Mouse (Mus musculus) hindbrain, embryonic 10.5 days (tissue): ENCODE measurements at regions not wholly inside any gene's neighbourhood (a gene's known extent, or its start where the extent isn't known, plus 50 kb on each side); places are given as distances from the start of the nearest gene placed in this dataset.

Experiments
- DNase-seq: peaks from one replicate; pipeline ENCODE4 v3.0.0-alpha.2; 2017; ENCODE audit warnings: low spot score
- H3K27ac ChIP-seq: fragments of 300-500 bp; sonication (generic); 2 replicates; pipeline ENCODE4 v1.5.1; 2016; ENCODE audit warnings: mild to moderate bottlenecking, moderate library complexity
- H3K27me3 ChIP-seq: fragments of 300-500 bp; sonication (generic); 2 replicates; pipeline ENCODE4 v1.6.1; 2016; ENCODE audit warnings: mild to moderate bottlenecking; ENCODE audit not compliant: poor library complexity, insufficient read depth, severe bottlenecking
- H3K36me3 ChIP-seq: fragments of 300-500 bp; sonication (generic); 2 replicates; pipeline ENCODE4 v1.6.1; 2016; ENCODE audit warnings: mild to moderate bottlenecking, moderate library complexity
- H3K4me1 ChIP-seq: fragments of 300-500 bp; sonication (generic); replicated peaks from 2 replicates; pipeline ENCODE4 v1.6.1; 2016; ENCODE audit warnings: mild to moderate bottlenecking
- H3K4me3 ChIP-seq: fragments of 300-500 bp; sonication (generic); 2 replicates; pipeline ENCODE4 v1.5.1; 2016; ENCODE audit warnings: mild to moderate bottlenecking, moderate library complexity
- H3K9me3 ChIP-seq: fragments of 300-500 bp; sonication (generic); 2 replicates; pipeline ENCODE4 v1.6.1; 2016; ENCODE audit warnings: mild to moderate bottlenecking, moderate library complexity
- WGBS: fragments of 180-500 bp; shearing (Covaris S2); methylation state at CpG from one replicate; pipeline ENCODE4 v1.1.7; 2016; 5-methylcytosine and 5-hydroxymethylcytosine counted together

DNA sequence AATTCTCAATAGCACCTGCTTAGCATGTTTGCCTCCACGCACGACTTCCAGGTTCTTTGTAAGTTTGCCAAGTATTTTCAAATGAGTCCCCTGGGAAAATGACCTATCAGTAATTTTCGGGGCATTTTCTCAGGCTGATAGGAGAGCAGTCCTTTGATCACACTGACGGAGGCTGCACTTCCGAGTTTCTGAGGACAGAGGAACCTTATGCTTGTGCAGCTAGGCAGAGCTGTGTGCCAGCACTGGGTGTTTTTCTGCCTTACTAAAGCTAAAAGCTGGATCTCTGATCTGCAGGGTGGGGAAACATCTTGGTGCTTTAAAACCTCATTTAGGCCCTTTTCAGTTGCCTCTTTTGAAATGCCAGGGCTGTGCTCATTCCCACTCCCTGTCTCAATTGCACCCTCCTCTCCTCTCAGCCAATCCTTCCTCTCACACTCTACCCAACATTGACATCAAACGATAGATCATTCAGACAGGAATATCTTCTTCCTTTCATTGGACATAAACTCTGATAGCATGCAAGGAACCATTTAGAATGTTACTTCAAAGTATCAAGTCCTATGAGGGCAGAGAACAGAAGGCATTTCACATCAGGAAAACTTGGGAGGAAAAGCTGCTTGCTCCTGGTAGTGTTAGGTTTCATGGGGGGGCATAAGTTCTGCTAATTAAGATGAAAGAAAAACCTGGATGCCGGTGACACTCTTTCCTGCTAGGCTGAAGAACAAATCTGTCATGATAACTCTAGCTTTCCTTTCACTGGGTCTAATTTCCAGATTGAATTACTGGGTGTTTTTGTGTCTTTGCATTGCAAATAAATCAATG lies 95.3 kb downstream of the Lurap1l start:
- H3K9me3 ChIP-seq = peaks cover 11% of the 10 kb centered on the region
- no peak overlapping the region for H3K4me3 ChIP-seq
- H3K36me3 ChIP-seq = no peaks in the 10 kb centered on the region
- no peak overlapping the region for H3K27ac ChIP-seq
- DNase-seq = no peak
- no peaks in the 10 kb centered on the region for H3K4me1 ChIP-seq
- WGBS = 53% methylated on average over 7 of the region's 7 CpGs
- no peaks in the 10 kb centered on the region for H3K27me3 ChIP-seq

- 81% methylated on average over 1 of the region's 1 CpGs for WGBS
- DNase-seq = no peak
- Histone ChIP-seq H3K4me3 (no peak overlapping the region), H3K9me3 (0 out of 2 replicates have a peak, but pooled peaks cover 4% of the 10 kb centered on the region), H3K27ac (no peak overlapping the region), H3K4me1 (no peaks in the 10 kb centered on the region), H3K27me3 (no peaks in the 10 kb centered on the region), H3K36me3 (no peaks in the 10 kb centered on the region)
Observed at GRCm38 (mm10) chr4:81006546-81006945, 96.1 kb downstream of the Lurap1l start.

DNA sequence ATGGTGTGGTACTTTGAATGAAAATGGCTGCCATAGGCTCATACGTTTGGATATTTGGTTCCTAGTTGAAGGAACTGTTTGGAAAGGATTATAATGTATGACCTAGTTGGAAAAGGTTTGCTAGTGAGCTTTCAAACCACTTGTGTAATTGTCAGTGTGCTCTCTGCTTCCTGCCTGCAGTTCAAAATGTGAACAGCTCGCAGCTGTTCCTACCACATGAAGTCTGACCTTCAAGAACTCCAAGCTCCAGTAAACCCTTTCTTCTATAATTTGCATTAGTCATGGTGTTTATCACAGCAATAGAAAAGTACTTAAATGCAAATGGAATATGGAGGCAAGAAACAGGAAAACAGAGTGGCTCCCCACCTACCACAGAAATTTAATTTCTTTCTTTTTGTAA lies 111.4 kb downstream of the Lurap1l start:
- no peak overlapping the region for H3K4me3 ChIP-seq
- H3K27ac ChIP-seq = no peak overlapping the region
- H3K36me3 ChIP-seq = no peaks in the 10 kb centered on the region
- DNase-seq = no peak
- H3K27me3 ChIP-seq = no peaks in the 10 kb centered on the region
- WGBS = 53% methylated on average over 2 of the region's 2 CpGs
- H3K9me3 ChIP-seq = no peaks in the 10 kb centered on the region
- H3K4me1 ChIP-seq = no peaks in the 10 kb centered on the region

DNA sequence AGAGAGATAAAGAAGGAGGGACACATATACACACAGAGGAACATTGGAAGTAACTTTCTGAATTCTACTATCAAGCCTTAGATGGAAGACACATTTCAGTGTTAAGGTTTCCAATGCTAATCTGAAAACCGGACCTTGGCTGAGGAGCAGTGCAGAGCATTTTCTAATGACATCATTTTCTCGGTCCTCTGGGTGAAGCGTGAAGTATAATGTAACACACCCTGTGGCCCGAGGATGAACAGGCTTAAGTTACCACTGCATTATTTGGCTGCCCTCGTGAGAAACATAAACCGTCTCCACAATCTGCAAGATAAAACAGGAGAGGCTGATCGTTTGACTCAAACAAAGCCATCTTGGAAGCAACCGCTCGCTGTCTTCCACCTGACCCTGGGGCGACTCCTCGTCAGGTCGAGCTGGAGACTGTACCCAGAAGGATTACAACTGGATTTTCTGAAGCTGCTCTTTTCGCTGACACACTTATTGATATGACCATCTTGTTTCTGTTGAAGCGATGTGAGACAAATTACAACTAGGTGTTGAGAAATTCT lies 113.1 kb downstream of the Lurap1l start:
- Histone ChIP-seq H3K36me3 (no peaks in the 10 kb centered on the region), H3K27me3 (no peaks in the 10 kb centered on the region), H3K4me3 (no peak overlapping the region), H3K9me3 (no peaks in the 10 kb centered on the region), H3K4me1 (no peaks in the 10 kb centered on the region), H3K27ac (no peak overlapping the region)
- WGBS = 76% methylated on average over 14 of the region's 14 CpGs
- no peak for DNase-seq

- DNase-seq = no peak
- WGBS = 95% methylated on average over 1 of the region's 1 CpGs
- H3K27ac ChIP-seq = no peak overlapping the region
Observed at GRCm38 (mm10) chr4:81027558-81027957, 117.1 kb downstream of the Lurap1l start.

GRCm38 (mm10) chr4:81030671-81031070 lies 120.2 kb downstream of the Lurap1l start:
- Histone ChIP-seq H3K27ac (no peak overlapping the region), H3K36me3 (no peaks in the 10 kb centered on the region), H3K4me3 (no peak overlapping the region), H3K27me3 (no peaks in the 10 kb centered on the region), H3K4me1 (no peaks in the 10 kb centered on the region), H3K9me3 (no peaks in the 10 kb centered on the region)
- WGBS = 86% methylated on average over 3 of the region's 3 CpGs
- no peak for DNase-seq

More at GRCm38 (mm10) chr4:81027558-81027957, 117.1 kb downstream of the Lurap1l start:
- no peaks in the 10 kb centered on the region for H3K36me3 ChIP-seq
- no peaks in the 10 kb centered on the region for H3K27me3 ChIP-seq
- no peaks in the 10 kb centered on the region for H3K9me3 ChIP-seq
- H3K4me1 ChIP-seq = no peaks in the 10 kb centered on the region
- H3K4me3 ChIP-seq = no peak overlapping the region

GRCm38 (mm10) chr4:81037336-81037902 lies 127.0 kb downstream of the Lurap1l start:
- no peaks in the 10 kb centered on the region for H3K4me1 ChIP-seq
- no peak for DNase-seq
- H3K4me3 ChIP-seq = no peak overlapping the region
- no peaks in the 10 kb centered on the region for H3K36me3 ChIP-seq
- H3K27ac ChIP-seq = no peak overlapping the region
- no peaks in the 10 kb centered on the region for H3K9me3 ChIP-seq
- H3K27me3 ChIP-seq = no peaks in the 10 kb centered on the region

- H3K9me3 ChIP-seq = no peaks in the 10 kb centered on the region
- no peaks in the 10 kb centered on the region for H3K4me1 ChIP-seq
- 88% methylated on average over 1 of the region's 1 CpGs for WGBS
- no peak overlapping the region for H3K27ac ChIP-seq
- DNase-seq = no peak
- H3K27me3 ChIP-seq = no peaks in the 10 kb centered on the region
- H3K4me3 ChIP-seq = no peak overlapping the region
- no peaks in the 10 kb centered on the region for H3K36me3 ChIP-seq
Observed at GRCm38 (mm10) chr4:81058227-81058626, 147.8 kb downstream of the Lurap1l start.

GRCm38 (mm10) chr4:81058809-81059208 lies 148.4 kb downstream of the Lurap1l start:
- H3K4me1 ChIP-seq = no peaks in the 10 kb centered on the region
- H3K9me3 ChIP-seq = no peaks in the 10 kb centered on the region
- H3K4me3 ChIP-seq = no peak overlapping the region
- DNase-seq = no peak
- WGBS = 93% methylated on average over 5 of the region's 5 CpGs
- H3K36me3 ChIP-seq = no peaks in the 10 kb centered on the region
- no peaks in the 10 kb centered on the region for H3K27me3 ChIP-seq
- H3K27ac ChIP-seq = no peak overlapping the region

DNA sequence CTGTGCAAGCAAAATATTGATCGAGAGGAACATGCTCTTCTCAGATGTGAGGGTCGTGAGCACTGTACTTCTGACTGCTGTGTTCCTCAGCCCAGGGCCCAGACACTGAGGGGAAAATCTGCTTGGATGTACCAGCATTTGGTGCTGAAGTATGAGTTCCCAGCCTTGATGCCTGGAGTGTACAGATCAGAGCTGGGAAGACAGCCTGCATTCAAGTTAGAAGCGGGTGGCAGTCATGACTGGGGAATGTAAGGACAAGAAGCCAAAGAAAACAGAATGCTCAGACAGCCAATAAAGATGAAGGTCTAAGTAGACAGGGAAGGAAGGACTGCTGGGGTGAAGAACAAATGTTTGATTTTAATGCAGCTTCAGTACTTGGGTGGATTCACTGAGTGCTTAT lies 148.9 kb downstream of the Lurap1l start:
- no peak for DNase-seq
- whole genome bisulfite sequencing = 96% methylated on average over 3 of the region's 3 CpGs
- H3K4me3 ChIP-seq = no peak overlapping the region
- no peaks in the 10 kb centered on the region for H3K9me3 ChIP-seq
- no peaks in the 10 kb centered on the region for H3K4me1 ChIP-seq
- no peak overlapping the region for H3K27ac ChIP-seq
- H3K36me3 ChIP-seq = no peaks in the 10 kb centered on the region
- no peaks in the 10 kb centered on the region for H3K27me3 ChIP-seq

DNA sequence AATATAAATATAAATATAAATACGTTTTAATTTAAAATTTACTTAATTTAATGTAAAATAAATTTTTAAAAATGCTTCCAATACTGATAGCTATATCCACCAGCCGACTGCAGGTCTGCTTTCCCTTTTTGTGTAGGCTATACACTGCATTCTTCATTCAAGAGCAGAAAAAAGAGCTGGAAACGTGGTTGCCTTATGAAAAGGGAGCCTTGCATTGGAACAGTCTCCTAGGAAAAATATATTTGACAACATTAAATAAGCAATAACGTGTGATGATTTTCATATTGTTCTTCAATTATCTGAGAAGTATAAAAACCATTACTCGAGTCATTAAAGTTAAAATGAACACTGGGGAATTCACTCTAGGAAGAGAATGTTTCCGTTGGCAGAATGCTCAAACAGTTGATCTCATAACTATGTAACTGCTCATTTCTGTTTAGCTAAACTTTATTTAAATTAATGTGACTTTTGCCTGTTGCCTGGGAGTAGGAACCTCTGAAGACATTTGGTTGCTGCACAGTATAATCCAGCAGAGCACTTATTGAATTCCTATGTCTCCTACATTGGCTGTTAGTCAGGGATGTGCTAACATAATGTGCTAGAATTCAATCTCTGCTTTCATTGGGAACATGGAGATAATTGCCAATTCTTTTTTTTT lies 172.0 kb downstream of the Lurap1l start:
- Histone ChIP-seq H3K9me3 (no peaks in the 10 kb centered on the region), H3K36me3 (no peaks in the 10 kb centered on the region), H3K27ac (no peak overlapping the region), H3K4me3 (no peak overlapping the region), H3K27me3 (no peaks in the 10 kb centered on the region), H3K4me1 (no peaks in the 10 kb centered on the region)
- DNase-seq = no peak
- WGBS = 80% methylated on average over 6 of the region's 6 CpGs

- H3K36me3 ChIP-seq = no peaks in the 10 kb centered on the region
- no peaks in the 10 kb centered on the region for H3K4me1 ChIP-seq
- DNase-seq = no peak
- 57% methylated on average over 4 of the region's 4 CpGs for WGBS
- H3K9me3 ChIP-seq = no peaks in the 10 kb centered on the region
- H3K27ac ChIP-seq = no peak overlapping the region
- H3K27me3 ChIP-seq = no peaks in the 10 kb centered on the region
- H3K4me3 ChIP-seq = no peak overlapping the region
Observed at GRCm38 (mm10) chr4:81085188-81085587, 174.7 kb downstream of the Lurap1l start.

GRCm38 (mm10) chr4:81096581-81096980 lies 186.1 kb downstream of the Lurap1l start:
- H3K36me3 ChIP-seq = no peaks in the 10 kb centered on the region
- no peaks in the 10 kb centered on the region for H3K9me3 ChIP-seq
- no peaks in the 10 kb centered on the region for H3K4me1 ChIP-seq
- no peaks in the 10 kb centered on the region for H3K27me3 ChIP-seq
- H3K27ac ChIP-seq = no peak overlapping the region
- DNase-seq = no peak
- no peak overlapping the region for H3K4me3 ChIP-seq
